Mouse (Mus musculus): ENCODE measurements around the gene Birc2. TPM values are rescaled to one million over a fixed set of nuclear protein-coding genes. Genes with fewer than 3 reads are reported as not detected.

The Birc2 gene
- polyA plus RNA-seq, 1 experiment: 43.6 TPM

DNA sequence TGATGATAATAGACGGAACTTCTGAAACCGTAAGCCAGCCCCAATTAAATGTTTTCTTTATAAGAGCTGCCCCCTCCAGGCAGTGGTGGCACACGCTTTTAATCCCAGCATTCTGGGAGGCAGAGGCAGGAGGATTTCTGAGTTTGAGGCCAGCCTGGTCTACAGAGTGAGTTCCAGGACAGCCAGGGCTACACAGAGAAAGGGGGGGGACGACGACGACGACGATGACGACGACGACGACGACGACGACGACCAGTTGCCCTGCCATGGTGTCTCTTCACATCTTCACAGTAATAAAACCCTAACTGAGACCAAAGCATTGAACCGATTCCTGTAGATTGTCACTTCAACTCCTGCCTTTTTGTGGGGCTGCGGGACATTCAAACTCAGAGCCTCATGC is 11.3 kb upstream of the Birc2 start:
- Histone ChIP-seq H3K36me3 (ENCODE audit: control insufficient read depth, insufficient read depth, low read length) (peaks cover 13% of the 10 kb centered on the region), H3K4me1 (replicated peaks; ENCODE audit: control insufficient read depth, insufficient read depth, low read length) (no peaks in the 10 kb centered on the region), H3K27me3 (ENCODE audit: control insufficient read depth, insufficient read depth, low read length) (no peaks in the 10 kb centered on the region), H3K27ac (ENCODE audit: control insufficient read depth, insufficient read depth, low read length) (no peak overlapping the region), H3K4me3 (ENCODE audit: control insufficient read depth, insufficient read depth, low read length) (no peak overlapping the region)
- TF ChIP-seq POLR2A (IDR thresholded peaks at IDR 0.05; ENCODE audit: control insufficient read depth, extremely low read depth, insufficient read depth, low read length, poor library complexity) (no peak), CTCF (IDR thresholded peaks at IDR 0.05; ENCODE audit: borderline replicate concordance, control insufficient read depth, extremely low read depth, insufficient read depth, low read length, poor library complexity) (no peak)
- no peak for DNase-seq
- 98% methylated on average over 18 of the region's 18 CpGs for WGBS

- Histone ChIP-seq H3K4me1 (replicated peaks; ENCODE audit: control insufficient read depth, insufficient read depth, low read length) (no peaks in the 10 kb centered on the region), H3K27ac (ENCODE audit: control insufficient read depth, insufficient read depth, low read length) (no peak overlapping the region), H3K36me3 (ENCODE audit: control insufficient read depth, insufficient read depth, low read length) (peaks cover 6% of the 10 kb centered on the region; the same call in 1 of the 2 replicates), H3K4me3 (ENCODE audit: control insufficient read depth, insufficient read depth, low read length) (no peak overlapping the region), H3K27me3 (ENCODE audit: control insufficient read depth, insufficient read depth, low read length) (no peaks in the 10 kb centered on the region)
- no peak for DNase-seq
- no peak for TF ChIP-seq CTCF (IDR thresholded peaks at IDR 0.05; ENCODE audit: borderline replicate concordance, control insufficient read depth, extremely low read depth, insufficient read depth, low read length, poor library complexity)
- 93% methylated on average over 1 of the region's 1 CpGs for WGBS
Observed at GRCm38 (mm10) chr9:7846667-7847199, 9.9 kb upstream of the Birc2 start.

DNA sequence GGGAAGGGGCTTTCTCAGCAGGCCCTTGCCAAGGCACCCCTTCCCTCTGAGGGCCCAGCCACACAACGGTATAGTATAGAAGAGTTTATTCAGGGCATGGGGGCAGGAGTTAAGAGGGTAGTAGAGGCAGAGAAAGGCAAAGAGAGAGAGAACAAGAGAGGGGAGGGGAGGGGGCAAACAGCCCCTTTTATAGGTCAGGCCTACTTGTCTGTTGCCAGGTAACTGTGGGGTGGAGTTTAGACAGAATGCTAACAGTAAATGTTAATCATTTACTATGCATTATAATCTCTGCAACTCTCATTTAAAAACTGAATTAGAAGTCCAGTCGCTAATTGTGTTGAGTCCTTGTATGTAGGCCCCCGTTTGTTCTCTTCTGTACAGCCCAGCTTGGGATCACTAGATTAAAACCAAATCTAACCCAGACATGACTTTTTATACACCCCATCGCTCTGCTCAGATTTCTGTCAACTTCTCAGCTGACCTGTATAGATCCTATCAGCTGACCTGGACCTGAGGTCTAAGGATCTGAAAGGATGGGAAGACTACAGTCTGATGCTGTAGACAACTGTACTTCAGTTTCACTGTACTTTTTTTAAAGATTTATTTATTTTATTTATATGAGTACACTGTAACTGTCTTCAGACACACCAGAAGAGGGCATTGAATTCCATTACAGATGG is 8.5 kb upstream of the Birc2 start:
- H3K27ac ChIP-seq (ENCODE audit: control insufficient read depth, insufficient read depth, low read length): no peak overlapping the region
- DNase-seq: no peak
- H3K4me3 ChIP-seq (ENCODE audit: control insufficient read depth, insufficient read depth, low read length): no peak overlapping the region
- TF ChIP-seq CTCF (IDR thresholded peaks at IDR 0.05; ENCODE audit: borderline replicate concordance, control insufficient read depth, extremely low read depth, insufficient read depth, low read length, poor library complexity) (no peak), POLR2A (IDR thresholded peaks at IDR 0.05; ENCODE audit: control insufficient read depth, extremely low read depth, insufficient read depth, low read length, poor library complexity) (no peak)
- 96% methylated on average over 4 of the region's 4 CpGs for WGBS
- H3K36me3 ChIP-seq (ENCODE audit: control insufficient read depth, insufficient read depth, low read length): 0 out of 2 replicates have a peak, but pooled peaks cover 5% of the 10 kb centered on the region
- no peaks in the 10 kb centered on the region for H3K27me3 ChIP-seq (ENCODE audit: control insufficient read depth, insufficient read depth, low read length)
- H3K4me1 ChIP-seq (replicated peaks; ENCODE audit: control insufficient read depth, insufficient read depth, low read length): no peaks in the 10 kb centered on the region

GRCm38 (mm10) chr9:7841221-7841620 is 4.4 kb upstream of the Birc2 start:
- no peak overlapping the region for H3K4me3 ChIP-seq (ENCODE audit: control insufficient read depth, insufficient read depth, low read length)

GRCm38 (mm10) chr9:7837806-7838440 is 1.1 kb upstream of the Birc2 start:
- 40% methylated on average over 14 of the region's 14 CpGs for WGBS
- TF ChIP-seq CTCF (IDR thresholded peaks at IDR 0.05; ENCODE audit: borderline replicate concordance, control insufficient read depth, extremely low read depth, insufficient read depth, low read length, poor library complexity) (no peak), POLR2A (IDR thresholded peaks at IDR 0.05; ENCODE audit: control insufficient read depth, extremely low read depth, insufficient read depth, low read length, poor library complexity) (no peak)
- no peak for DNase-seq
- peaks cover 7% of the 10 kb centered on the region for H3K4me1 ChIP-seq (replicated peaks; ENCODE audit: control insufficient read depth, insufficient read depth, low read length)
- H3K27ac ChIP-seq (ENCODE audit: control insufficient read depth, insufficient read depth, low read length): peak overlapping the region; percentile 36; the same call in 1 of the 2 replicates
- no peaks in the 10 kb centered on the region for H3K27me3 ChIP-seq (ENCODE audit: control insufficient read depth, insufficient read depth, low read length)
- H3K36me3 ChIP-seq (ENCODE audit: control insufficient read depth, insufficient read depth, low read length): peaks cover 8% of the 10 kb centered on the region
- H3K4me3 ChIP-seq (ENCODE audit: control insufficient read depth, insufficient read depth, low read length): no peak overlapping the region

More at GRCm38 (mm10) chr9:7841221-7841620, 4.4 kb upstream of the Birc2 start:
- TF ChIP-seq CTCF (IDR thresholded peaks at IDR 0.05; ENCODE audit: borderline replicate concordance, control insufficient read depth, extremely low read depth, insufficient read depth, low read length, poor library complexity) (no peak), POLR2A (IDR thresholded peaks at IDR 0.05; ENCODE audit: control insufficient read depth, extremely low read depth, insufficient read depth, low read length, poor library complexity) (no peak)
- 97% methylated on average over 6 of the region's 6 CpGs for WGBS
- H3K27ac ChIP-seq (ENCODE audit: control insufficient read depth, insufficient read depth, low read length): no peak overlapping the region
- H3K27me3 ChIP-seq (ENCODE audit: control insufficient read depth, insufficient read depth, low read length): no peaks in the 10 kb centered on the region
- no peak for DNase-seq
- no peaks in the 10 kb centered on the region for H3K4me1 ChIP-seq (replicated peaks; ENCODE audit: control insufficient read depth, insufficient read depth, low read length)
- no peaks in the 10 kb centered on the region for H3K36me3 ChIP-seq (ENCODE audit: control insufficient read depth, insufficient read depth, low read length)

GRCm38 (mm10) chr9:7836331-7836730 is 533 bp downstream of the Birc2 start:
- TF ChIP-seq CTCF (IDR thresholded peaks at IDR 0.05; ENCODE audit: borderline replicate concordance, control insufficient read depth, extremely low read depth, insufficient read depth, low read length, poor library complexity): no peak
- no peak for TF ChIP-seq POLR2A (IDR thresholded peaks at IDR 0.05; ENCODE audit: control insufficient read depth, extremely low read depth, insufficient read depth, low read length, poor library complexity)
- WGBS: under 1% methylated on average over 16 of the region's 16 CpGs
- H3K36me3 ChIP-seq (ENCODE audit: control insufficient read depth, insufficient read depth, low read length): peaks cover 8% of the 10 kb centered on the region
- peak; percentile 54 for DNase-seq
- peak overlapping the region; percentile 94 for H3K27ac ChIP-seq (ENCODE audit: control insufficient read depth, insufficient read depth, low read length)
- H3K4me1 ChIP-seq (replicated peaks; ENCODE audit: control insufficient read depth, insufficient read depth, low read length): peaks cover 9% of the 10 kb centered on the region
- H3K4me3 ChIP-seq (ENCODE audit: control insufficient read depth, insufficient read depth, low read length): peak overlapping the region; percentile 69
- H3K27me3 ChIP-seq (ENCODE audit: control insufficient read depth, insufficient read depth, low read length): no peaks in the 10 kb centered on the region
